Mouse (Mus musculus): ENCODE results near the gene Myrip.

GRCm38 (mm10) chr9:120273083-120273482, 28.2 kb upstream of the Myrip start:
- TF ChIP-seq CTCF (IDR thresholded peaks at IDR 0.05; ENCODE audit: control insufficient read depth, insufficient read depth, insufficient read length): no peak
- TF ChIP-seq FOSL1 (IDR thresholded peaks at IDR 0.05; ENCODE audit: insufficient read depth, low read length, poor library complexity, severe bottlenecking): peak; percentile 72
- no peak for TF ChIP-seq MYOG (IDR thresholded peaks at IDR 0.05; ENCODE audit: control insufficient read depth, extremely low read depth, insufficient read length)
- TF ChIP-seq MAX (IDR thresholded peaks at IDR 0.05): peak; percentile 57
